Mouse (Mus musculus): ENCODE data around the gene Vmn2r100.

Gene Vmn2r100

GRCm38 (mm10) chr17:19504432-19504831, at the start of gene Vmn2r100:
Gene Vmn2r100, plus strand, starts transcription at chr17:19504732.
- no peak for DNase-seq (ENCODE audit: low spot score)

GRCm38 (mm10) chr17:19482866-19483265, 21.7 kb upstream of the Vmn2r100 start:
- DNase-seq (ENCODE audit: low spot score), result no peak

GRCm38 (mm10) chr17:19576927-19577326, 72.4 kb downstream of the Vmn2r100 start, which contains the start of gene Vmn2r101:
Gene Vmn2r101, plus strand, starts transcription at chr17:19577227.
- DNase-seq (ENCODE audit: low spot score), result no peak

All from lung, postnatal 25 days (tissue).